ENCODE assay signal across 20 mouse cellular contexts in the genomic region with DNA sequence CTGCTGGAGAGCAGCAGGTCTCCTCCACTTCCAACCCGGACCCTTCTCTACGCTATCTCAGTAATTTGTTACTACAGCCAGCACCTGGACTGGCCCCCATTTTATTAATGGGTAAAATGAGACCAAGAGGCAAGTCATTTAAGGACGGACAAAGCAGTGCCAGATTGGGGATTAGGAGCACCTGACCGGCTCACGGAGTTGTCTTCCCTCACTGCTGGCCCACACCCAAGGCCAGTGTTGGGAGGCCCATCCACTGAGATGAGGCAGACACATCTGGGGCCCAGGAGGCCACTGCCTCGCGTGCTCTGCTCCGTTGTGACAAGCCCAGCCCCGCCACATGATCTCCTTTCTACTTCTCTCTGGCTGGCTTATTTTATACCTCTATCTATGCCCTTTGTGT. TPM values are rescaled to one million over a fixed set of nuclear protein-coding genes. Genes with fewer than 3 reads are reported as not detected.
"Had no signal": no experiment of that assay in that cellular context is flagged by ENCODE, and none has a peak within 500 bp of the region (broad histone marks: within the 10 kb centered on the region; RNA-seq: fewer than 3 reads in every experiment).

No protein-coding gene starts in this region.

- H3K9me3 ChIP-seq: limb, embryonic 13.5 days; midbrain, embryonic 12.5 days had no signal

- H3K9ac ChIP-seq: limb, embryonic 13.5 days; liver, embryonic 14.5 days; midbrain, embryonic 12.5 days had no signal

- H3K4me1 ChIP-seq: limb, embryonic 13.5 days; midbrain, embryonic 12.5 days had no signal

- ATAC-seq: midbrain, embryonic 16.5 days had no signal

- H3K27ac ChIP-seq: limb, embryonic 13.5 days; liver, embryonic 14.5 days; midbrain, embryonic 12.5 days had no signal

- H3K4me3 ChIP-seq: limb, embryonic 13.5 days; midbrain, embryonic 12.5 days had no signal

- DNase-seq: kidney, postnatal 14 days; left cerebral cortex, postnatal 4 days; lung, adult 18-20 months; right cerebral cortex, postnatal 14 days; thymus, postnatal 36 days had no signal

- H3K4me2 ChIP-seq: limb, embryonic 13.5 days; midbrain, embryonic 12.5 days had no signal

- H3K27me3 ChIP-seq: limb, embryonic 13.5 days; midbrain, embryonic 12.5 days had no signal

RNA-seq across cellular contexts. Expression of a gene that starts 41.8 kb away (rescaled TPM):
- total RNA-seq: left cerebral cortex, postnatal 4 days; liver, adult 2 months had no signal
- polyA plus RNA-seq: limb, embryonic 13.5 days; liver, adult 2 months; midbrain, embryonic 12.5 days; midbrain, embryonic 16.5 days; neural tube, embryonic 14.5 days; stomach, embryonic 16.5 days had no signal

RNA-seq across cellular contexts. Expression of a gene that starts 52.0 kb away (rescaled TPM):
- total RNA-seq: layer of hippocampus, adult 8-10 months; layer of hippocampus, postnatal 14 days; left cerebral cortex, adult 18-20 months; left cerebral cortex, postnatal 10 days; left cerebral cortex, postnatal 4 days; liver, adult 2 months; megakaryocyte-erythroid progenitor cell, adult 5-6 weeks had no signal
- polyA plus RNA-seq: large intestine, adult 2 months; liver, adult 2 months; liver, embryonic 14.5 days; midbrain, embryonic 12.5 days; midbrain, embryonic 16.5 days; neural tube, embryonic 14.5 days; small intestine, adult 2 months; thymus, postnatal 0 days had no signal
